Mouse (Mus musculus): ENCODE data around the gene Gpr119. TPM values are rescaled to one million over a fixed set of nuclear protein-coding genes. Genes with fewer than 3 reads are reported as not detected.
A peak's percentile ranks its signal among the peaks of the same experiment; 100 is the strongest.

Gpr119 gene
- polyA plus RNA-seq (2011; ENCODE audit: insufficient read depth, insufficient read length, low read depth, missing spikeins), result not detected in 2 replicates

- no peak within 1 kb of the TSS for H3K27ac ChIP-seq (ENCODE audit: insufficient read depth, low read length)
- H3K36me3 ChIP-seq (ENCODE audit: control insufficient read depth, insufficient read depth, low read length, poor library complexity, severe bottlenecking), result no peaks in the 10 kb centered on the region
- H3K9ac ChIP-seq (ENCODE audit: low read depth, poor library complexity, severe bottlenecking), result no peak within 1 kb of the TSS
Measured at GRCm38 (mm10) chrX:48674171-48674570, at the start of gene Gpr119. Gpr119 (minus strand) TSS chrX:48674478.

GRCm38 (mm10) chrX:48712846-48713245, 38.6 kb upstream of the Gpr119 start:
- Histone ChIP-seq H3K36me3 (ENCODE audit: control insufficient read depth, insufficient read depth, low read length, poor library complexity, severe bottlenecking) (peaks cover 4% of the 10 kb centered on the region; the same call in 1 of the 2 replicates), H3K27me3 (ENCODE audit: control insufficient read depth, insufficient read depth, low read length, poor library complexity, severe bottlenecking) (no peaks in the 10 kb centered on the region), H3K9ac (ENCODE audit: low read depth, poor library complexity, severe bottlenecking) (no peak overlapping the region)

More at GRCm38 (mm10) chrX:48674171-48674570, at the start of gene Gpr119:
- H3K9me3 ChIP-seq (replicated peaks; ENCODE audit: control insufficient read depth, insufficient read depth, low read length, poor library complexity, severe bottlenecking), result no peaks in the 10 kb centered on the region
- H3K27me3 ChIP-seq (ENCODE audit: control insufficient read depth, insufficient read depth, low read length, poor library complexity, severe bottlenecking), result no peaks in the 10 kb centered on the region
- TF ChIP-seq POLR2A (IDR thresholded peaks at IDR 0.05; ENCODE audit: insufficient read depth, low read length) (no peak), EP300 (IDR thresholded peaks at IDR 0.05; ENCODE audit: insufficient read depth, low read depth, low read length) (no peak), CTCF (IDR thresholded peaks at IDR 0.05; ENCODE audit: low read depth, low read length) (no peak)
- no peak within 1 kb of the TSS for H3K4me3 ChIP-seq (ENCODE audit: low read depth, low read length)
- no peaks in the 10 kb centered on the region for H3K4me1 ChIP-seq (ENCODE audit: control insufficient read depth, insufficient read depth, low read length)

GRCm38 (mm10) chrX:48709701-48710100, 35.4 kb upstream of the Gpr119 start:
- Histone ChIP-seq H3K36me3 (ENCODE audit: control insufficient read depth, insufficient read depth, low read length, poor library complexity, severe bottlenecking) (peaks cover 4% of the 10 kb centered on the region; the same call in 1 of the 2 replicates), H3K9me3 (replicated peaks; ENCODE audit: control insufficient read depth, insufficient read depth, low read length, poor library complexity, severe bottlenecking) (peaks cover 7% of the 10 kb centered on the region; the same call in 1 of the 2 replicates), H3K27me3 (ENCODE audit: control insufficient read depth, insufficient read depth, low read length, poor library complexity, severe bottlenecking) (no peaks in the 10 kb centered on the region), H3K9ac (ENCODE audit: low read depth, poor library complexity, severe bottlenecking) (no peak overlapping the region), H3K27ac (ENCODE audit: insufficient read depth, low read length) (no peak overlapping the region), H3K4me1 (ENCODE audit: control insufficient read depth, insufficient read depth, low read length) (no peaks in the 10 kb centered on the region), H3K4me3 (ENCODE audit: low read depth, low read length) (no peak overlapping the region)
- TF ChIP-seq EP300 (IDR thresholded peaks at IDR 0.05; ENCODE audit: insufficient read depth, low read depth, low read length), result no peak
- no peak for TF ChIP-seq POLR2A (IDR thresholded peaks at IDR 0.05; ENCODE audit: insufficient read depth, low read length)
- TF ChIP-seq CTCF (IDR thresholded peaks at IDR 0.05; ENCODE audit: low read depth, low read length), result no peak

More at GRCm38 (mm10) chrX:48712846-48713245, 38.6 kb upstream of the Gpr119 start:
- no peak overlapping the region for H3K27ac ChIP-seq (ENCODE audit: insufficient read depth, low read length)
- TF ChIP-seq EP300 (IDR thresholded peaks at IDR 0.05; ENCODE audit: insufficient read depth, low read depth, low read length) (no peak), CTCF (IDR thresholded peaks at IDR 0.05; ENCODE audit: low read depth, low read length) (no peak), POLR2A (IDR thresholded peaks at IDR 0.05; ENCODE audit: insufficient read depth, low read length) (no peak)
- H3K9me3 ChIP-seq (replicated peaks; ENCODE audit: control insufficient read depth, insufficient read depth, low read length, poor library complexity, severe bottlenecking), result no peaks in the 10 kb centered on the region
- H3K4me3 ChIP-seq (ENCODE audit: low read depth, low read length), result no peak overlapping the region
- no peaks in the 10 kb centered on the region for H3K4me1 ChIP-seq (ENCODE audit: control insufficient read depth, insufficient read depth, low read length)

GRCm38 (mm10) chrX:48694864-48695371, 20.6 kb upstream of the Gpr119 start, which contains the start of gene Rbmx2:
Rbmx2 (plus strand) TSS chrX:48695004.
- H3K27me3 ChIP-seq (ENCODE audit: control insufficient read depth, insufficient read depth, low read length, poor library complexity, severe bottlenecking), result no peaks in the 10 kb centered on the region
- no peak within 1 kb of the TSS for H3K27ac ChIP-seq (ENCODE audit: insufficient read depth, low read length)
- H3K36me3 ChIP-seq (ENCODE audit: control insufficient read depth, insufficient read depth, low read length, poor library complexity, severe bottlenecking), result peaks cover 2% of the 10 kb centered on the region; the same call in 1 of the 2 replicates
- no peaks in the 10 kb centered on the region for H3K4me1 ChIP-seq (ENCODE audit: control insufficient read depth, insufficient read depth, low read length)
- H3K9me3 ChIP-seq (replicated peaks; ENCODE audit: control insufficient read depth, insufficient read depth, low read length, poor library complexity, severe bottlenecking), result no peaks in the 10 kb centered on the region
- TF ChIP-seq POLR2A (IDR thresholded peaks at IDR 0.05; ENCODE audit: insufficient read depth, low read length) (no peak), EP300 (IDR thresholded peaks at IDR 0.05; ENCODE audit: insufficient read depth, low read depth, low read length) (no peak), CTCF (IDR thresholded peaks at IDR 0.05; ENCODE audit: low read depth, low read length) (no peak)
- peak within 1 kb of the TSS; percentile 90 for H3K9ac ChIP-seq (ENCODE audit: low read depth, poor library complexity, severe bottlenecking)
- peak within 1 kb of the TSS; percentile 96 for H3K4me3 ChIP-seq (ENCODE audit: low read depth, low read length)

GRCm38 (mm10) chrX:48694460-48694859, 20.2 kb upstream of the Gpr119 start:
- no peaks in the 10 kb centered on the region for H3K9me3 ChIP-seq (replicated peaks; ENCODE audit: control insufficient read depth, insufficient read depth, low read length, poor library complexity, severe bottlenecking)
- H3K4me3 ChIP-seq (ENCODE audit: low read depth, low read length), result peak overlapping the region; percentile 69
- H3K27ac ChIP-seq (ENCODE audit: insufficient read depth, low read length), result no peak overlapping the region

GRCm38 (mm10) chrX:48683857-48684256, 9.6 kb upstream of the Gpr119 start:
- Histone ChIP-seq H3K36me3 (ENCODE audit: control insufficient read depth, insufficient read depth, low read length, poor library complexity, severe bottlenecking) (no peaks in the 10 kb centered on the region), H3K27ac (ENCODE audit: insufficient read depth, low read length) (no peak overlapping the region), H3K9me3 (replicated peaks; ENCODE audit: control insufficient read depth, insufficient read depth, low read length, poor library complexity, severe bottlenecking) (no peaks in the 10 kb centered on the region), H3K4me1 (ENCODE audit: control insufficient read depth, insufficient read depth, low read length) (no peaks in the 10 kb centered on the region), H3K9ac (ENCODE audit: low read depth, poor library complexity, severe bottlenecking) (no peak overlapping the region), H3K4me3 (ENCODE audit: low read depth, low read length) (no peak overlapping the region), H3K27me3 (ENCODE audit: control insufficient read depth, insufficient read depth, low read length, poor library complexity, severe bottlenecking) (no peaks in the 10 kb centered on the region)
- TF ChIP-seq POLR2A (IDR thresholded peaks at IDR 0.05; ENCODE audit: insufficient read depth, low read length) (no peak), EP300 (IDR thresholded peaks at IDR 0.05; ENCODE audit: insufficient read depth, low read depth, low read length) (no peak), CTCF (IDR thresholded peaks at IDR 0.05; ENCODE audit: low read depth, low read length) (no peak)

More at GRCm38 (mm10) chrX:48694460-48694859, 20.2 kb upstream of the Gpr119 start:
- no peaks in the 10 kb centered on the region for H3K27me3 ChIP-seq (ENCODE audit: control insufficient read depth, insufficient read depth, low read length, poor library complexity, severe bottlenecking)
- H3K36me3 ChIP-seq (ENCODE audit: control insufficient read depth, insufficient read depth, low read length, poor library complexity, severe bottlenecking), result peaks cover 2% of the 10 kb centered on the region; the same call in 1 of the 2 replicates
- H3K9ac ChIP-seq (ENCODE audit: low read depth, poor library complexity, severe bottlenecking), result no peak overlapping the region
- no peaks in the 10 kb centered on the region for H3K4me1 ChIP-seq (ENCODE audit: control insufficient read depth, insufficient read depth, low read length)
- TF ChIP-seq POLR2A (IDR thresholded peaks at IDR 0.05; ENCODE audit: insufficient read depth, low read length) (no peak), CTCF (IDR thresholded peaks at IDR 0.05; ENCODE audit: low read depth, low read length) (no peak), EP300 (IDR thresholded peaks at IDR 0.05; ENCODE audit: insufficient read depth, low read depth, low read length) (no peak)

Data from ES-Bruce4 (cell line).